Comparison of ENCODE assay signal across 9 mouse cellular contexts in the genomic region with DNA sequence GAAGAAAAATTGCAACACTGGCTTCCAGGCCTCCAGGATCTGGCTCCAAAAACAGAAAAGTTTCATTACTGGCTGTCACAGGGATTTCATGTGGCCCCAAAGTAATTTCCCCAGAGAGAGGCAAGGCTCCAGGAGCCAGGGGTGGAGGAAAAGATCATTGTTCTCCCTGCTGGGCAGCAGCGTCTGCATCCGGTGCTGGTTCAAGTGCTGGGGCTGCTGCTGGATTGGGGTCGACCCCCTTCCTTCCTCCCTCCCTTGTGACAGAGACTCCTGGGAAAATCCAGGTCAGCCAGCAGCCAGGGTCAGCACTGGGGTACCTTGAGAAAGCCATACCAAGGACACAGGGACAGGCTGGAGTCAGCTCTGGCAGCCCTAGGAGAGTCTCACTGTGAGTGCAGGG.
DNase-seq lines count a peak whose midpoint lies in the region; ATAC-seq and TF ChIP-seq lines count a peak whose summit lies in the region.
"Had no signal": no experiment of that assay in that cellular context is flagged by ENCODE, and none has a peak within 500 bp of the region (broad histone marks: within the 10 kb centered on the region; RNA-seq: fewer than 3 reads in every experiment).

No protein-coding gene starts in this region.

- 24% methylated on average over 3 of the region's 3 CpGs for WGBS in intestine, embryonic 15.5 days
- WGBS in intestine, embryonic 16.5 days = 35% methylated on average over 3 of the region's 3 CpGs
- 10% methylated on average over 3 of the region's 3 CpGs for WGBS in heart, adult 2 months

- TF ChIP-seq CTCF in heart, adult 2 months (IDR thresholded peaks at IDR 0.05) = no peak

- H3K36me3 ChIP-seq in intestine, embryonic 15.5 days = no peaks in the 10 kb centered on the region
- H3K36me3 ChIP-seq in intestine, embryonic 16.5 days (ENCODE audit: control insufficient read depth, insufficient read depth, low read length) = no peaks in the 10 kb centered on the region
- H3K36me3 ChIP-seq in heart, adult 2 months (ENCODE audit: control insufficient read depth, insufficient read depth, low read length) = no peaks in the 10 kb centered on the region

- H3K4me3 ChIP-seq in intestine, embryonic 15.5 days (replicated peaks) = no peak overlapping the region
- H3K4me3 ChIP-seq in intestine, embryonic 16.5 days (ENCODE audit: low read length) = no peak overlapping the region
- H3K4me3 ChIP-seq in heart, adult 2 months = no peak overlapping the region
- H3K4me3 ChIP-seq: megakaryocyte, embryonic 14.5 days had no signal

- intact Hi-C loops in heart, adult 2 months (cut with DNase I) = no loop called here

- no peaks in the 10 kb centered on the region for H3K27me3 ChIP-seq in intestine, embryonic 15.5 days (replicated peaks)
- no peaks in the 10 kb centered on the region for H3K27me3 ChIP-seq in intestine, embryonic 16.5 days (replicated peaks; ENCODE audit: control insufficient read depth, insufficient read depth, low read length)
- H3K27me3 ChIP-seq in heart, adult 2 months (ENCODE audit: control insufficient read depth, insufficient read depth, low read length) = no peaks in the 10 kb centered on the region

- DNase-seq in embryo, embryonic 9.5 days (ENCODE audit: extremely low spot score) = peak; percentile 25
- DNase-seq in heart, adult 2 months = peak; percentile 28 to 41
- DNase-seq in kidney, postnatal 14 days = peak; percentile 21
- no peak for DNase-seq in cerebellum, adult 8-10 months
- DNase-seq in urinary bladder, postnatal 4 days (ENCODE audit: low spot score in 2 of 2) = no peak
- DNase-seq in layer of hippocampus, adult 9-11 months = no peak

- no peak overlapping the region for H3K4me2 ChIP-seq in intestine, embryonic 15.5 days (replicated peaks)
- H3K4me2 ChIP-seq in intestine, embryonic 16.5 days (ENCODE audit: low read depth, low read length) = no peak overlapping the region

- no peak for TF ChIP-seq EP300 in heart, adult 2 months (IDR thresholded peaks at IDR 0.05; ENCODE audit: insufficient read depth, low read depth, low read length)

- ATAC-seq in intestine, embryonic 15.5 days = no peak
- no peak for ATAC-seq in intestine, embryonic 16.5 days

- H3K9ac ChIP-seq in intestine, embryonic 15.5 days = no peak overlapping the region
- H3K9ac ChIP-seq in intestine, embryonic 16.5 days (ENCODE audit: low read depth, low read length) = no peak overlapping the region
- H3K9ac ChIP-seq in heart, adult 2 months (ENCODE audit: low read depth, low read length) = no peak overlapping the region

- no peaks in the 10 kb centered on the region for H3K79me2 ChIP-seq in heart, adult 2 months (replicated peaks; ENCODE audit: control insufficient read depth, insufficient read depth, low read length)

- no peaks in the 10 kb centered on the region for H3K9me3 ChIP-seq in intestine, embryonic 15.5 days
- H3K9me3 ChIP-seq in intestine, embryonic 16.5 days (ENCODE audit: control insufficient read depth, low read length) = no peaks in the 10 kb centered on the region
- H3K9me3 ChIP-seq: megakaryocyte, embryonic 14.5 days had no signal

- peak overlapping the region; percentile 19; the same call in 1 of the 2 replicates for H3K27ac ChIP-seq in intestine, embryonic 15.5 days
- H3K27ac ChIP-seq in intestine, embryonic 16.5 days (ENCODE audit: low read length) = no peak overlapping the region
- H3K27ac ChIP-seq in heart, adult 2 months = no peak overlapping the region

- TF ChIP-seq POLR2A in heart, adult 2 months (IDR thresholded peaks at IDR 0.05; ENCODE audit: insufficient read depth, low read depth, low read length) = no peak

- 0 out of 2 replicates have a peak, but pooled peaks cover 10% of the 10 kb centered on the region for H3K4me1 ChIP-seq in intestine, embryonic 15.5 days (replicated peaks)
- no peaks in the 10 kb centered on the region for H3K4me1 ChIP-seq in intestine, embryonic 16.5 days (ENCODE audit: control insufficient read depth, insufficient read depth, low read length)
- H3K4me1 ChIP-seq in heart, adult 2 months (ENCODE audit: control insufficient read depth, insufficient read depth, low read length) = peaks cover 3% of the 10 kb centered on the region
- H3K4me1 ChIP-seq: megakaryocyte, embryonic 14.5 days had no signal

Comparison
In these comparisons a context has a peak if more than half of its experiments do, and no peak if none do; other contexts are left out.
1. DNase-seq: peak in embryo, embryonic 9.5 days (single experiment), heart, adult 2 months (2 of 2) and kidney, postnatal 14 days (single experiment); none in cerebellum, adult 8-10 months (single experiment), urinary bladder, postnatal 4 days (0 of 2) and layer of hippocampus, adult 9-11 months (single experiment).